Mouse (Mus musculus): ENCODE results near the gene Srbd1.

The Srbd1 gene

DNA sequence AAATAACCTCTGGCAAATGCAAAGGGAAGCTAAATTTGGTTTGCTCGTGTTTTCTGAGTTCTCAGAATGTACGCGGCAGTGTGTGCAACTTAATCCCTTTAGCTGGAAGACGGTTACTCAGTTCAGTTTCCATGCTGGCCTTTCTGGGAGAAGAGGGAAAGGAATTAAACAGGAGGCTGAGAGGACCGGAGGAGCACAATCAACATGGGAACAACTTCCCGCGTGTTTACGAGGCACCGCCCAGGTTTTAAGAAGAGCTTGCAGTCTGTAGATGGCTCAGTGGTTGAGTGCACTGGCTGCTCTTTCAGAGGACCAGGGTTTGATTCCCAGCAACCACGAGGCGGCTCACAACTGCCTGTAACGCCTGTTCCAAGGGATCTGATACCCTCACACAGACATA, 109.8 kb downstream of the Srbd1 start:
- DNase-seq (ENCODE audit: low spot score in 2 of 2) = no peak

DNA sequence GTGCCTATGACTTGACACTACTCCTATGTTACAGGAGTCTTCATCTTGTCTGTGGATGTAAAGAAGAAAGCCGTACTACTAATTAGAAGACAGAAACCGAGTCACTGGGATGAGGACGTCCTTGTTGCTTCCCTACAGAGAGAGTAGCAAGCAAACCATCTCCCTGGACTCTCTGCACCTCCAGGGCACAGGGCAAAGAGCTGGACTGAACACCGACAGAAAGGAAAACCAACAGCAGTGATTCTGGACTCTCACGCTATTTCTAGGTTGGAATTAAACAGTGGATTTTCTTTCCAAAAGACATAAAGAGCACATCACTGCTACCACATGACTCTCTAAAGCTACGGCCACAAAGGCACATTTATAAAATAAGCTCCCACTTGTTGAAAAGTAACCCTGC, 110.3 kb downstream of the Srbd1 start:
- DNase-seq (ENCODE audit: low spot score in 2 of 2) = no peak

GRCm38 (mm10) chr17:86032113-86032714, 112.8 kb downstream of the Srbd1 start:
- no peak for DNase-seq (ENCODE audit: low spot score in 2 of 2)

- no peak for DNase-seq (ENCODE audit: low spot score in 2 of 2)
These were observed 115.0 kb downstream of the Srbd1 start for GRCm38 (mm10) chr17:86030016-86030415.

- DNase-seq (ENCODE audit: low spot score in 2 of 2) = no peak
These were observed 115.8 kb downstream of the Srbd1 start for GRCm38 (mm10) chr17:86029175-86029574.

DNA sequence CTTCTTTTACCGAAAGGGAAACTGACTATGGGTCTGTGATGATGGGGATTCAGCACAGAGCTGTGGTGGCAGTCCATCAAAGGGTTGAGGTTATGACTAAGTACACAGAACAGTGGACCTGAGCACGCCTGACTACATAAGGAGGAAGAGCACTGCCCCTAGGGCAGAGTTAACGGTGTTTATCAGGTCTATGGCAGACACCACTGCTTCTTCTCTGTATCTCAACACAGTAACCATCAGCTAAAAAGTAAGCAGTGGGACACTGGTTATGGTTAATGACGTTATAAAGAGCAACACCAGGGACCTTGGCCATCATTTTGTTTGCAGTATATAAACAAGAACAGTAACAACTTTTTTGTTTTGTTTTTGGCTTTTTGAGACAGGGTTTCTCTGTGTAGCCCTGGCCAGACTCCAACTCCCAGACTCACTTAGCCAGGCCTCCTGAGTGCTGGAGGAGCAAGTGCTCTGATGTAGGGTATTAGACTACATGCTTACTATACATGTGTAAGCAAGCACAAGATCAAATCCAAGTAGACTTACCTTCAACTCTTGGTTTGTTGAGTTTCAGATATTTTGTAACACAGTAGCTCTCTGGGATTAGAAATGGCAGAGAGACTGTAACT, 117.3 kb downstream of the Srbd1 start:
- no peak for DNase-seq (ENCODE audit: low spot score in 2 of 2)

DNA sequence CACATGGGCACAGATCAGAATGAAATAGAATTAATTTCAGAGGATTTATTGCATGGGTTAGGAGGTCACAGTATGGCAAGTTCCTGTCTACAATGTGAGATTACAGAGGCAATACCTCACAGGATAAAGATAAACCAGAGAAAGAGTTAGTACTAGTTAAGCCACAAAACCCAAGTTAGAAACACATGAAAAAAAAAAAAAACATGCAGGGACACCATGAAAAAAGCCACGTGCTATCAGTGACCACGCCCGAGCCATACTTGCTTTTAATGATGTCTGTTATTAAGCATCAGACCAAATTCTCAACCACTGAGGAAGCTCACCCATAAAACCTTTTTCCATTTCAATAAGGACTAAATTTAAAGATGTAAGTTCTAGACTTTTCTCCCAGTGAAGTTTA, 120.4 kb downstream of the Srbd1 start:
- no peak for DNase-seq (ENCODE audit: low spot score in 2 of 2)

- no peak for DNase-seq (ENCODE audit: low spot score in 2 of 2)
These were observed 122.6 kb downstream of the Srbd1 start for GRCm38 (mm10) chr17:86022366-86022765.

- DNase-seq (ENCODE audit: low spot score in 2 of 2) = no peak
These were observed 123.2 kb downstream of the Srbd1 start for GRCm38 (mm10) chr17:86021815-86022214.

DNA sequence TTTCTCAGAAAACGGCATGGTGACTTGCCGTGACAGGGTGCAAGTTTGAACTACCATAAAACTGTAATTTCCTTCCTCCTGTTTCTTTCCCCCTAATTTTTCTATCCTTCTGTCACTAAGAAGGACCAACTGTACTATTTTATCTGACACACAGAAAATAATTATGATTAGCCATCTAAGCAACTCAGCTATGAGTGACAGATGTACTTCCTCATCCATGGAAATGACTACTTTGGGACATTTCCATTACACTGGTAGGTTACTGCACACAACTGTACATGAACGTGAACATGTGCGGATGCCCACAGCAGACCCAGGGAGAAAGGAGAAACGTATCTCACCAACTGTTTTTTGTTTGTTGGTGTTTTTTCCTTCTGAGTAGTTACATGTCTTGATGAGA, 123.7 kb downstream of the Srbd1 start:
- DNase-seq (ENCODE audit: low spot score in 2 of 2) = no peak

DNA sequence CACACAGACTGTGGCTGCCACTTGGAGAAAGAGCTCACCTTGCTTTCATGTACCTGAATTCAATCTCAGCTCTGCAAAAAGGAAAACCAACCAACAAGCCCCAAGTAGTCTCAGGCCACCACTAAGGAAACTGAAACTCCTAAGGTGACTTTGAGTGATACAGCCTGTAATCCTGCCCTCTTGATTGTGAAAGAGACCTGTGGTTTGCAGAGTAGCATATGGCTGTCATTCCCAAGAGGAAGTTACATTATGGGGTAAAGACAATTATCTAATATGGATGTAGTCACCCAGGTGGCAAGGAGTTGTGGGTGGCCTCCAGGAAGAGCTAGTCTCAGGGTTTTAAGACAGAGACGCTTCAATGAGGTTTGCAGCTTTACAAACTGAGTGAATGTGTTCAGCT, 125.2 kb downstream of the Srbd1 start:
- no peak for DNase-seq (ENCODE audit: low spot score in 2 of 2)

DNA sequence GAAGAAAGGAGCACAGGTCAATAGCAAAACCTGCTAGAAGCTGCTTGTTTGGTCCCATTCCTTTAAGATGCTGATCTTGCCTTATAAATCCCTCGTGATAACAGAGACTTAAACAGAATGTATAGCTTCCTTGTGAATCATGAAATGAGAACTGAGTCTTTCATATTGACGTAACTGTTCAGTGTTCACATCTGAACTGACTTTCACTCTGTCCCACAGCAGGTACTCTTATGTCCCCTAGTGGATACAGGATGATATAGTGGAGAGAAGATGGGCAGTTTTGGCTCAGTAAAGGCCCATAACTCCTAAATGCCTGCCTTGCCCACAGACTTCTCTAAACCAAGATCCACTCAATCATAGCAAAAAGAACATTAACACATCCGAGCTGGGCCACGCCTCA, 130.7 kb downstream of the Srbd1 start:
- no peak for DNase-seq (ENCODE audit: low spot score in 2 of 2)

DNA sequence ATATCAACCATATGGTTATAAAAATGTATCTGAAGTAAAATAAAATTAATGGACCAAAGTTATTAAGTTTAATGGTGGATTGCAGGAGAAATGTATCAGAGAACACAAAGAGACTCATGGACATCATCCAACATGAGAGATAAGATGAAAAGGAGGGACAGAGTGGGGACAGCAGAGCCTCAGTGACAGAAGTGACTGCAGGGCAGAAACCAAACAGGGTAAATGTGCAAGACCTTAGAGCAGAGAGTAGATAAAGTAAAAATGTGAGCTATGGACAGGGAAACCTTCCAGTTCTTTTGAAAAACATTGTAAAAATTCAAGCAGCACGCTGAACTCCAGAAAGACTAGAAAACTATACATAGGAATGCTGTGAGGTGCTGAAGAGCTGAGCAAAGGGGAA, 132.4 kb downstream of the Srbd1 start:
- DNase-seq (ENCODE audit: low spot score in 2 of 2) = no peak

GRCm38 (mm10) chr17:86011849-86012248, 133.1 kb downstream of the Srbd1 start:
- no peak for DNase-seq (ENCODE audit: low spot score in 2 of 2)

GRCm38 (mm10) chr17:86008401-86008800, 136.6 kb downstream of the Srbd1 start:
- DNase-seq (ENCODE audit: low spot score in 2 of 2) = no peak

DNA sequence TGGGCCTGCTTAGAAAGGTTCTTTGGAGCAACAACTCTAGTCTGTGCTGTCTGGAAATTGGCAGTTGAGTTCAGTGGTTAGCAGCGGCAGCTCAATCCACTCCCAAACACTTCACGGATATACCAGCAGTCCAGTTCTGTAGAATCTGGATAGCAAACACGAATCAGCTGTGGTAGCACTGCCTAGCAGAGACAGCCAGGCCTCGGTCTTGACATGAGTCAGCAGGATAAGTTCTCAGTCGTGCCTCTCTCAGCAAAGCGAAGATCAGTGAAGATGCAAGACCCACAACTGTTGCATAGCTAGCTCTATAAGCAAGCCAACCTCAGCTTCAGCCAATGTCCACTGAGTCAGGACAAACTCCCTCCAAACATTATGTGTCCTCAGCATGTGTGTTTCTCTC, 142.9 kb downstream of the Srbd1 start:
- DNase-seq (ENCODE audit: low spot score in 2 of 2) = no peak

DNA sequence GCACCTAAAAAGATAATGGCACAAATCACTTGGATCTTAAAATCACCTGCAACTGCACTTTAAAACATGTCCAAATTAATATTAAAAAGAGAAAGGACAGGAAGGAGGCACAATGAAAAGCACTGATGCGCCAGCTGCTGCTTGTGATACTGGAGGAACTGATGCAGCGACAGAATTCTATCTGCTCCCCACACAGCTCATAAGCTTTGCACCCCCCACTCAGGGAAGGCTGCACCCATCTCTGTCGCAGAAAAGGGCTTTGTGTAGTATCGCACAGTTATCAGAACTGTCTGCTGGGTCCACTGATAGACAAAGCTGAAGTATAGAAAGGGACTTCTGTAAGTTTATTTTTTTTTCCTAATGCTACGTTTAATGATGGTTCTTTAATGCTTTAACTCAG, 143.3 kb downstream of the Srbd1 start:
- no peak for DNase-seq (ENCODE audit: low spot score in 2 of 2)

DNA sequence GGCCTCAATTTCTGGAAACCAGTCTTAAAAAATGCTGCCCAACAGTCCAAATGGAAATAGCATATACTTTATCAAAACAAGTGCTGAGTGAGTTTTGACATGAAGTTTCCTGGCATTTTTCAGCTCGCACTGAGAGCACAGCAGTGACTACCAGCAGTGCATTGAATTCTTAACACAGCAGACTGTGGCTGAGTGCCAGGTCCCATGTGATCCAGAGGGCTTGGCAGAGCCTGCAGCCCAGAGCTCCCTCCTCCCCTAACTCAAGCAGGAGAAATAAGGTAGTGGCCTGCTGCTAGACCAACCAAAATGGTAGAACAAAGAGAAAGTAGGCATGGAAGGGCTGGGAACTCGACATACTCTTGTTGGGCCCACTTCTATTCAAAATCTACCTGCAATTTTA, 149.2 kb downstream of the Srbd1 start:
- DNase-seq (ENCODE audit: low spot score in 2 of 2) = peak; percentile 15 to 29

- DNase-seq (ENCODE audit: low spot score in 2 of 2) = no peak
These were observed 149.9 kb downstream of the Srbd1 start for GRCm38 (mm10) chr17:85995086-85995485.

GRCm38 (mm10) chr17:85989058-85989769, 155.8 kb downstream of the Srbd1 start:
- DNase-seq (ENCODE audit: low spot score in 2 of 2) = no peak

DNA sequence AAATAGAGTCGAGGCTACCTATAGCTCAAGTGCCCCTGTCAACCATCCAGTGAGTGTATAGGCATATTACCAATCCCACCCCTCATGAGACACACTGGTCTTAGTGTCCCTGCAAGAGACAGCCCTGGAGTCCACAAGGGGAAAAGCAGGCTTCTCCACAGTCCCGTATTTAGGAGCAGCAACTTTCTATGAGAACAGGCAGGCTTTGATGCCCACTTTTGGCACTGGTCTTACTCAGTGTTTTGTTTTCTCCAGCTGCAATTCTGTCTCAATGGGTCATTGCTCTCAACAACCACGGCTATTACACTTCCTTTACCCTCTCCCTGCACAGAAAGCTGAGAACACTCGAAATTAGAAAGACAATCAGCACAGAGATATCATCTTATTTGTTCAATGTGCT, 157.4 kb downstream of the Srbd1 start:
- DNase-seq (ENCODE audit: low spot score in 2 of 2) = no peak

DNA sequence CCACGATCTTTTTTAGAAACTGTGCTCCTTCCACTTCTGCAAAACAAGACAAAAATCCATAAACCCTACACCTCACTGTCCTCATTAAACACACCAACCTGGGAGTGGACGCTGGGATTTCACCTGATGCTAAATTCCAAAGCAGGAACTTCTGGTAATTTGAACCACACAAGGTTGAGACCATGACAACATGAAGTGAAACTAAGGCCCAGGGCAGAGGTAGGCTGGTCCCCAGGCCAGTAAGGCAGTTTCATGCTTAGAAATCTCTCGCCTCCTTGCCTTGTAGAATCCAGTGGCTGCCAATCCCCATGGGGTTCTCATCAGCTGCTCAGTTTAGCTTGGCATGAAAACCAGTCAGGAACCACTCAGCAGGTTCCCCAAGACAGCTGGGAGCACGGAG, 158.4 kb downstream of the Srbd1 start:
- no peak for DNase-seq (ENCODE audit: low spot score in 2 of 2)

GRCm38 (mm10) chr17:85986181-85986580, 158.8 kb downstream of the Srbd1 start:
- no peak for DNase-seq (ENCODE audit: low spot score in 2 of 2)
